Mouse (Mus musculus) intestine, postnatal 0 days (tissue): ENCODE measurements around the gene Gpr146. TPM values are rescaled to one million over a fixed set of nuclear protein-coding genes. Genes with fewer than 3 reads are reported as not detected.

Experiments
- ATAC-seq: fragments of 200-750 bp; cut with Nextera tagmentation; 2 replicates; pipeline ENCODE4 v1.8.0; 2017; ENCODE audit warnings: mild to moderate bottlenecking, moderate TSS enrichment, moderate library complexity
- H3K27ac ChIP-seq: fragments of 300-500 bp; sonication (generic); 2 replicates; pipeline ENCODE4 v1.5.1; 2014; ENCODE audit warnings: mild to moderate bottlenecking, low read depth, low read length, moderate library complexity
- H3K27me3 ChIP-seq: fragments of 300-500 bp; sonication (generic); replicated peaks from 2 replicates; pipeline ENCODE4 v1.6.1; 2014; ENCODE audit warnings: low read length, mixed read lengths; ENCODE audit not compliant: control insufficient read depth, insufficient read depth
- H3K36me3 ChIP-seq: fragments of 300-500 bp; sonication (generic); 2 replicates; pipeline ENCODE4 v1.6.1; 2014; ENCODE audit warnings: mild to moderate bottlenecking, moderate library complexity; ENCODE audit not compliant: control insufficient read depth, insufficient read depth
- H3K4me1 ChIP-seq: fragments of 300-500 bp; sonication (generic); replicated peaks from 2 replicates; pipeline ENCODE4 v1.6.1; 2014; ENCODE audit warnings: antibody characterized with exemption, low read length, mixed read lengths; ENCODE audit not compliant: control insufficient read depth, insufficient read depth
- H3K4me2 ChIP-seq: fragments of 300-500 bp; sonication (generic); replicated peaks from 2 replicates; pipeline ENCODE4 v1.6.1; 2014; ENCODE audit warnings: low read depth, mild to moderate bottlenecking, moderate library complexity
- H3K4me3 ChIP-seq: fragments of 300-500 bp; sonication (generic); 2 replicates; pipeline ENCODE4 v1.5.1; 2014; ENCODE audit warnings: low read depth, low read length
- H3K9ac ChIP-seq: fragments of 300-500 bp; sonication (generic); 2 replicates; pipeline ENCODE4 v1.6.1; 2014; ENCODE audit warnings: mild to moderate bottlenecking, low read depth, low read length
- H3K9me3 ChIP-seq: fragments of 300-500 bp; sonication (generic); 2 replicates; pipeline ENCODE4 v1.6.1; 2016; ENCODE audit warnings: mixed run types; ENCODE audit not compliant: control insufficient read depth
- CTCF ChIP-seq: sonication (generic); IDR thresholded peaks from 2 replicates; pipeline ENCODE4 v1.5.1; 2016; ENCODE audit warnings: low read depth, mild to moderate bottlenecking, control low read depth, antibody characterized with exemption, moderate library complexity
- WGBS: fragments of 180-500 bp; shearing (Covaris S2); extraction: QIAGEN DNeasy Blood & Tissue Kit; methylation state at CpG from one replicate; pipeline ENCODE4 v1.1.7; 2014; 5-methylcytosine and 5-hydroxymethylcytosine counted together
- polyA plus RNA-seq: library from polyadenylated mRNA; unstranded; fragments of >200 nt; fragmentation: Nextera tagmentation; extraction: Ambion mirVana; gene quantifications from 2 replicates; pipeline ENCODE4 v1.2.1, GENCODE M21; 2015

Gpr146 gene
- polyA plus RNA-seq, 1 experiment from 2014 or later, result 2.6 TPM

GRCm38 (mm10) chr5:139423026-139423865 lies 45.7 kb downstream of the Gpr146 start, which contains the start of gene Gper1:
Gper1 (plus strand) TSS chr5:139423151.
- Histone ChIP-seq H3K27ac (no peak within 1 kb of the TSS), H3K4me1 (no peaks in the 10 kb centered on the region), H3K4me3 (no peak within 1 kb of the TSS), H3K27me3 (no peaks in the 10 kb centered on the region), H3K4me2 (peak within 1 kb of the TSS; percentile 27; the same call in 1 of the 2 replicates), H3K9ac (no peak within 1 kb of the TSS), H3K36me3 (no peaks in the 10 kb centered on the region), H3K9me3 (no peaks in the 10 kb centered on the region)
- ATAC-seq, result no peak
- TF ChIP-seq CTCF, result no peak
- 51% methylated on average over 21 of the region's 21 CpGs for WGBS

GRCm38 (mm10) chr5:139425198-139425597 lies 47.7 kb downstream of the Gpr146 start:
- Histone ChIP-seq H3K27ac (no peak overlapping the region), H3K9me3 (no peaks in the 10 kb centered on the region), H3K36me3 (no peaks in the 10 kb centered on the region), H3K4me3 (no peak overlapping the region), H3K4me2 (no peak overlapping the region), H3K4me1 (no peaks in the 10 kb centered on the region), H3K9ac (no peak overlapping the region), H3K27me3 (no peaks in the 10 kb centered on the region)
- TF ChIP-seq CTCF, result no peak
- no peak for ATAC-seq
- WGBS, result 63% methylated on average over 9 of the region's 9 CpGs

- 88% methylated on average over 9 of the region's 9 CpGs for WGBS
Observed at GRCm38 (mm10) chr5:139427001-139427400, 49.5 kb downstream of the Gpr146 start.

GRCm38 (mm10) chr5:139427989-139428388 lies 50.5 kb downstream of the Gpr146 start:
- 64% methylated on average over 9 of the region's 9 CpGs for WGBS
- H3K27me3 ChIP-seq, result no peaks in the 10 kb centered on the region
- no peaks in the 10 kb centered on the region for H3K9me3 ChIP-seq
- no peaks in the 10 kb centered on the region for H3K4me1 ChIP-seq
- TF ChIP-seq CTCF, result no peak
- H3K9ac ChIP-seq, result no peak overlapping the region
- no peak for ATAC-seq
- no peak overlapping the region for H3K4me3 ChIP-seq
- no peak overlapping the region for H3K4me2 ChIP-seq
- no peaks in the 10 kb centered on the region for H3K36me3 ChIP-seq
- H3K27ac ChIP-seq, result no peak overlapping the region

More at GRCm38 (mm10) chr5:139427001-139427400, 49.5 kb downstream of the Gpr146 start:
- no peak for ATAC-seq
- Histone ChIP-seq H3K4me1 (no peaks in the 10 kb centered on the region), H3K27me3 (no peaks in the 10 kb centered on the region), H3K36me3 (no peaks in the 10 kb centered on the region), H3K4me2 (no peak overlapping the region), H3K27ac (no peak overlapping the region), H3K9me3 (no peaks in the 10 kb centered on the region), H3K4me3 (no peak overlapping the region), H3K9ac (no peak overlapping the region)
- TF ChIP-seq CTCF, result no peak

- TF ChIP-seq CTCF, result no peak
- Histone ChIP-seq H3K36me3 (no peaks in the 10 kb centered on the region), H3K27ac (no peak overlapping the region), H3K9ac (no peak overlapping the region), H3K4me1 (no peaks in the 10 kb centered on the region), H3K4me3 (no peak overlapping the region), H3K4me2 (no peak overlapping the region), H3K27me3 (no peaks in the 10 kb centered on the region), H3K9me3 (no peaks in the 10 kb centered on the region)
- 18% methylated on average over 9 of the region's 12 CpGs for WGBS
- no peak for ATAC-seq
Observed at GRCm38 (mm10) chr5:139429818-139430341, 52.4 kb downstream of the Gpr146 start.

GRCm38 (mm10) chr5:139432333-139432732 lies 54.8 kb downstream of the Gpr146 start:
- H3K9me3 ChIP-seq, result no peaks in the 10 kb centered on the region
- H3K27me3 ChIP-seq, result no peaks in the 10 kb centered on the region
- H3K4me1 ChIP-seq, result no peaks in the 10 kb centered on the region
- no peak overlapping the region for H3K9ac ChIP-seq
- no peak overlapping the region for H3K4me3 ChIP-seq
- 84% methylated on average over 6 of the region's 6 CpGs for WGBS
- TF ChIP-seq CTCF, result no peak
- ATAC-seq, result no peak
- H3K4me2 ChIP-seq, result no peak overlapping the region
- no peak overlapping the region for H3K27ac ChIP-seq
- no peaks in the 10 kb centered on the region for H3K36me3 ChIP-seq
